Mouse (Mus musculus): ENCODE results near the gene Gimap8. TPM values are rescaled to one million over a fixed set of nuclear protein-coding genes. Genes with fewer than 3 reads are reported as not detected.
A peak's percentile ranks its signal among the peaks of the same experiment; 100 is the strongest.
"Not testable (repeated sequence)": the region's sequence is repeated elsewhere in the genome, so short reads cannot be mapped to it uniquely, and the experiment has no call there.

Gene Gimap8
- polyA plus RNA-seq, 1 experiment from 2014 or later = 1.0 TPM

GRCm38 (mm10) chr6:48674291-48675058 is 27.4 kb downstream of the Gimap8 start:
- ATAC-seq (ENCODE audit: low FRiP score) = no peak
- Histone ChIP-seq H3K4me2 (replicated peaks) (no peak overlapping the region), H3K4me1 (peaks cover 3% of the 10 kb centered on the region), H3K9me3 (replicated peaks) (no peaks in the 10 kb centered on the region), H3K27me3 (no peaks in the 10 kb centered on the region), H3K36me3 (no peaks in the 10 kb centered on the region), H3K4me3 (no peak overlapping the region), H3K9ac (no peak overlapping the region), H3K27ac (no peak overlapping the region)
- WGBS = 94% methylated on average over 9 of the region's 9 CpGs

DNA sequence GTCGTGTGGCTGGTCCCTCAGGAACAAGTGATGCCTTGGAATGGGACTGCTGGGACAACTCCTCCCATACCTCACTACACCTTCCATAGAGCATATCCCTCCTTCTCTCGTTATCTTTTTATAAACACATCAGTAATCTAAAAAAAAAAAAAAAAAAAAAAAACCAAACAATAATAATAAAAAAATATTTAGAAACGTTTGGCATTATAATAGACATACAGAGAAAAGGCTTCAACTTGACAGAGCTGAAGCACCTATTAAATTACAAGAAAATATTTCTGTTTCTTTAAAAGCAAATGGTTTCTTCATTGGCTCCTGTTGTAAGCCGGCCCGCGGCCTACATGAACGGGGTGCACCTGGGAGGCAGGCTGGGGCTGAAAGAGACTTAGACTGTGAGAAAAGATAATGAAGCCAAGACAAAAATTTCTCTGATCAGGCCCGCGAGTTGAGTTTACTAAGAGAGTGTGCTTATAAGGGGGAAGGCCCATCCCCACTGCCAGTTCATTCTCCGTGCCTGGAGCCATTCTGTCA is 28.4 kb downstream of the Gimap8 start:
- H3K4me3 ChIP-seq = peak overlapping the region; percentile 13; the same call in 1 of the 2 replicates

GRCm38 (mm10) chr6:48675931-48676859 is 29.2 kb downstream of the Gimap8 start, which contains the start of gene Gimap9:
Gene Gimap9, plus strand, starts transcription at chr6:48676129.
- Histone ChIP-seq H3K9me3 (replicated peaks) (no peaks in the 10 kb centered on the region), H3K27me3 (no peaks in the 10 kb centered on the region), H3K4me2 (replicated peaks) (peak within 1 kb of the TSS; percentile 35), H3K27ac (no peak within 1 kb of the TSS), H3K9ac (no peak within 1 kb of the TSS), H3K4me3 (peak within 1 kb of the TSS; percentile 13), H3K36me3 (no peaks in the 10 kb centered on the region), H3K4me1 (peaks cover 3% of the 10 kb centered on the region)
- 19% methylated on average over 13 of the region's 13 CpGs for WGBS
- no peak for ATAC-seq (ENCODE audit: low FRiP score)

More for the DNA sequence above, 28.4 kb downstream of the Gimap8 start:
- Histone ChIP-seq H3K27ac (no peak overlapping the region), H3K4me1 (peaks cover 3% of the 10 kb centered on the region), H3K27me3 (no peaks in the 10 kb centered on the region), H3K9me3 (replicated peaks) (no peaks in the 10 kb centered on the region), H3K9ac (no peak overlapping the region), H3K4me2 (replicated peaks) (peak overlapping the region; percentile 35), H3K36me3 (no peaks in the 10 kb centered on the region)
- ATAC-seq (ENCODE audit: low FRiP score) = no peak
- 52% methylated on average over 10 of the region's 10 CpGs for WGBS

- Histone ChIP-seq H3K36me3 (no peaks in the 10 kb centered on the region), H3K4me2 (replicated peaks) (0 out of 2 replicates have a peak overlapping the region, but pooled peaks have one; percentile 35), H3K27me3 (no peaks in the 10 kb centered on the region), H3K4me1 (peaks cover 3% of the 10 kb centered on the region), H3K27ac (no peak overlapping the region), H3K9ac (no peak overlapping the region), H3K9me3 (replicated peaks) (no peaks in the 10 kb centered on the region), H3K4me3 (no peak overlapping the region)
- ATAC-seq (ENCODE audit: low FRiP score) = no peak
- 88% methylated on average over 5 of the region's 5 CpGs for WGBS
These were observed 29.9 kb downstream of the Gimap8 start for GRCm38 (mm10) chr6:48676860-48677415.

- Histone ChIP-seq H3K9ac (no peak overlapping the region), H3K27ac (no peak overlapping the region), H3K4me1 (peaks cover 3% of the 10 kb centered on the region), H3K4me2 (replicated peaks) (no peak overlapping the region), H3K27me3 (no peaks in the 10 kb centered on the region), H3K36me3 (no peaks in the 10 kb centered on the region), H3K9me3 (replicated peaks) (no peaks in the 10 kb centered on the region), H3K4me3 (no peak overlapping the region)
- no peak for ATAC-seq (ENCODE audit: low FRiP score)
- WGBS = 95% methylated on average over 17 of the region's 17 CpGs
These were observed 30.7 kb downstream of the Gimap8 start for GRCm38 (mm10) chr6:48677492-48678345.

DNA sequence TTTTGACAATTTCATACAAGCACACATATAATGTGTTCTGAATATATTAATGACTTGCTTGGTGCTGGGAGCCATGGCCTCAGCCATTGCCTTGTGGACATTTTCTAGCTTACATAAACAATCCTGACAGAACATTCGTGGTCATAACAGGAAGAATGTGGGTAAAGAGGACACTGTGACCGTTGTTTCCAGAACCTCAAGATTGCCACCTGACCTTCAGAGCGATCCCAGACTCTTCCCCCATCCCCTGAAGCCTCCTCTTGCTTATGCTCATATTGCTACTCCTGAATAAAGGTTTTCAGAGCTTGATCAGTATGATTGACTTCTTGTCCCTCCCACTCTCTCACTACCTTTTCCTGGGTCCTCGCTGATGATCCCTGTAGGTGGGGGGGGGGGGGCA is 31.4 kb downstream of the Gimap8 start:
- Histone ChIP-seq H3K27me3 (no peaks in the 10 kb centered on the region), H3K4me1 (peaks cover 3% of the 10 kb centered on the region), H3K4me3 (no peak overlapping the region), H3K27ac (no peak overlapping the region), H3K9ac (no peak overlapping the region), H3K4me2 (replicated peaks) (no peak overlapping the region), H3K9me3 (replicated peaks) (no peaks in the 10 kb centered on the region), H3K36me3 (no peaks in the 10 kb centered on the region)
- WGBS = 79% methylated on average over 4 of the region's 4 CpGs
- no peak for ATAC-seq (ENCODE audit: low FRiP score)

- H3K27ac ChIP-seq = no peak overlapping the region
- WGBS = 77% methylated on average over 6 of the region's 6 CpGs
- H3K4me2 ChIP-seq (replicated peaks) = no peak overlapping the region
- peaks cover 3% of the 10 kb centered on the region for H3K4me1 ChIP-seq
- no peak overlapping the region for H3K4me3 ChIP-seq
- ATAC-seq (ENCODE audit: low FRiP score) = no peak
- H3K9ac ChIP-seq = no peak overlapping the region
- H3K27me3 ChIP-seq = no peaks in the 10 kb centered on the region
- no peaks in the 10 kb centered on the region for H3K9me3 ChIP-seq (replicated peaks)
- no peaks in the 10 kb centered on the region for H3K36me3 ChIP-seq
These were observed 32.7 kb downstream of the Gimap8 start for GRCm38 (mm10) chr6:48679701-48680100.

GRCm38 (mm10) chr6:48680421-48680820 is 33.4 kb downstream of the Gimap8 start:
- ATAC-seq (ENCODE audit: low FRiP score) = no peak
- no peak overlapping the region for H3K9ac ChIP-seq
- H3K27me3 ChIP-seq = no peaks in the 10 kb centered on the region
- WGBS = 84% methylated on average over 5 of the region's 5 CpGs
- no peak overlapping the region for H3K4me2 ChIP-seq (replicated peaks)
- no peak overlapping the region for H3K4me3 ChIP-seq
- no peak overlapping the region for H3K27ac ChIP-seq
- no peaks in the 10 kb centered on the region for H3K36me3 ChIP-seq
- peaks cover 3% of the 10 kb centered on the region for H3K4me1 ChIP-seq
- no peaks in the 10 kb centered on the region for H3K9me3 ChIP-seq (replicated peaks)

GRCm38 (mm10) chr6:48681472-48682090 is 34.5 kb downstream of the Gimap8 start:
- Histone ChIP-seq H3K9me3 (replicated peaks) (no peaks in the 10 kb centered on the region), H3K9ac (no peak overlapping the region), H3K27ac (no peak overlapping the region), H3K36me3 (no peaks in the 10 kb centered on the region), H3K4me2 (replicated peaks) (no peak overlapping the region), H3K4me1 (no peaks in the 10 kb centered on the region), H3K4me3 (no peak overlapping the region), H3K27me3 (no peaks in the 10 kb centered on the region)
- ATAC-seq (ENCODE audit: low FRiP score) = no peak
- WGBS = 81% methylated on average over 3 of the region's 3 CpGs

GRCm38 (mm10) chr6:48682271-48682670 is 35.2 kb downstream of the Gimap8 start:
- no peak overlapping the region for H3K4me3 ChIP-seq
- no peak overlapping the region for H3K27ac ChIP-seq
- no peaks in the 10 kb centered on the region for H3K36me3 ChIP-seq
- WGBS = 83% methylated on average over 4 of the region's 4 CpGs
- H3K27me3 ChIP-seq = no peaks in the 10 kb centered on the region
- H3K9me3 ChIP-seq (replicated peaks) = no peaks in the 10 kb centered on the region
- ATAC-seq (ENCODE audit: low FRiP score) = no peak
- H3K4me2 ChIP-seq (replicated peaks) = no peak overlapping the region
- no peaks in the 10 kb centered on the region for H3K4me1 ChIP-seq
- no peak overlapping the region for H3K9ac ChIP-seq

DNA sequence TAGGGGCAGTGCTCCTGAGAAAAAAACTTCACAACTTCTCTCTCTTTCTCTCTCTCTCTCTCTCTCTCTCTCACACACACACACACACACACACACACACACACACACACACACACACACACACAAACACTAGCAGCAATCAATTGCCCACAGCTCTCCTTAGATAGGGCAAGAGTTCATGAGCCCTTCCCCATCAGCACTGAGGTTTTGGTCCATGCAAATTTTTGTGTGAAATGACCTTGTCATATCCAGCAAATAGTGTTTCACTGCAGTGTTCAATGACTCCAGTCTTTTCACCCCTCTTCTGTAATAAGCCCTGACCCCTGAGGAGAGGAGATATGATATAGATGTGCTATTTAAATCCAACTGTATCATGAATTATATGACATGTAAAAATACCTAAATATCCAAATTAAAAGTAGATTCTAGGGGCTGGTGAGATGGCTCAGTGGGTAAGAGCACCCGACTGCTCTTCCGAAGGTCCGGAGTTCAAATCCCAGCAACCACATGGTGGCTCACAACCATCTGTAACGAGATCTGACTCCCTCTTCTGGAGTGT is 36.3 kb downstream of the Gimap8 start:
- not testable (repeated sequence) for ATAC-seq (ENCODE audit: low FRiP score); H3K9me3 ChIP-seq (replicated peaks)
- WGBS = 93% methylated on average over 4 of the region's 4 CpGs

More for the DNA sequence above, 36.3 kb downstream of the Gimap8 start:
- not testable (repeated sequence) for H3K4me1 ChIP-seq; H3K4me2 ChIP-seq (replicated peaks); H3K27me3 ChIP-seq; H3K4me3 ChIP-seq; H3K27ac ChIP-seq; H3K9ac ChIP-seq; H3K36me3 ChIP-seq

Measured in hindbrain, embryonic 12.5 days (tissue).